Mouse (Mus musculus) myocyte (in vitro differentiated cells): ENCODE measurements at regions not wholly inside any gene's neighbourhood (a gene's known extent, or its start where the extent isn't known, plus 50 kb on each side); places are given as distances from the start of the nearest gene placed in this dataset.

Experiments
- POLR2A ChIP-seq: IDR thresholded peaks from one replicate; pipeline ENCODE4 v1.6.1; 2011; ENCODE audit warnings: low read depth, mild to moderate bottlenecking, control low read depth, moderate library complexity; ENCODE audit not compliant: insufficient read length
- POLR2AphosphoS2 ChIP-seq: IDR thresholded peaks from one replicate; pipeline ENCODE4 v1.6.1; 2011; ENCODE audit warnings: low read depth, control low read depth; ENCODE audit not compliant: insufficient read length
- SRF ChIP-seq: IDR thresholded peaks from one replicate; pipeline ENCODE4 v1.6.1; 2011; ENCODE audit warnings: low read depth; ENCODE audit not compliant: control insufficient read depth, insufficient read length
- TCF12 ChIP-seq: IDR thresholded peaks from one replicate; pipeline ENCODE4 v1.6.1; 2011; ENCODE audit warnings: mild to moderate bottlenecking, control low read depth; ENCODE audit not compliant: poor library complexity, insufficient read depth, severe bottlenecking

DNA sequence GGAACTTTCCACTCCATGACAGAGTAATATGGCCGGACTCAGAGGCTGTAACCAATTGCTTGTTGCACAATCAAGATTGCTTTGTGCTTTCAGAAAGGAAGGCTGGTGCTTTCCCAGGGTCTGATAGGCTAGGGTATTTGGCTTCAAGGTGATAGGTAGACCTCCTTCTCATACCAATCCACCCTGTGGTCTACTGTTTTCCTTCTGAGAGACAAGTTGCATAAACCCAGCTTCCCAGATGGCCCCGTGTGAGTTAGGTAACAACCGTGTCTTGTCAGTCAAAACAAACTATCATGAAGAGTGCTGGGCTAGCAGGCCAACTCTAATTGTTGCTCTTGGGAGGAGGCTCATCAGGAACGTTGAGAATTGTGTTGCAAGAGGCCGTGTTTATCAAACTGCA, 337.2 kb downstream of the Gadd45g start:
- TF ChIP-seq SRF (no peak), POLR2A (no peak), TCF12 (no peak), POLR2AphosphoS2 (no peak)
